Mouse (Mus musculus): ENCODE results near the gene Zeb2.

Gene Zeb2

GRCm38 (mm10) chr2:45059010-45059409, 58.2 kb downstream of the Zeb2 start:
- DNase-seq = no peak

GRCm38 (mm10) chr2:45058183-45058582, 59.0 kb downstream of the Zeb2 start:
- no peak for DNase-seq

DNA sequence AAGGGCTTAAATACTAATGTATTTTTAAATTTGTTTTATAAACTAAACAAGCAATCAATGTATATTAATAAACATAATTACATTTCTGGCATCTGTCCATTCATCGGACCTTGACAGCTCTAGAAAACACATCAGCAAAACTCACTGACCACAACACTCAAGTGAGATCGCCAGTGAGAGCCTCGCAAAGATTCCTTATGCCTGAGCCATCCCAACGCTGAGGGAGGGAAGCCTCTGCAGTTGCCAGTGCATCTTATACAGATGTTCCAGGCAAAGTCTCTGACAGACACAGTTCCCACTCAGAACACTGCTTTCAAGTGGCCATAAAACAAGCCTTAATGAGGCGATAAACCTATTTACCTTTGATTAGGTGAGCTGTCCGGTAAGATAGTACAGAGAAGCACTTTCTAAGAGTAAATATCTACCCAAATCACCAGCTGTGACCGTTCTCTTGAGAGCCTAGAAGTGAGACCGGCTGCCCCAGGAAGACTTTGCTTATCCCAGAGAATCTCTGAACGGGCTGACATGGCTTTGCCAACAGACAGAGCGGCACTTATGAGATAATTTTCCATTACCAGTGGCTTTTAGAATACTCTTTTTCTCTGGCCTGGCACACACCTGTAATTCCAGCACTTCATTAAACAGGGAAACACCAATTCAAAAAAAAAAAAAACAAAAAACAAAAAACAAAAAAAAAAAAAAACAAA, 60.2 kb downstream of the Zeb2 start:
- DNase-seq = no peak

DNA sequence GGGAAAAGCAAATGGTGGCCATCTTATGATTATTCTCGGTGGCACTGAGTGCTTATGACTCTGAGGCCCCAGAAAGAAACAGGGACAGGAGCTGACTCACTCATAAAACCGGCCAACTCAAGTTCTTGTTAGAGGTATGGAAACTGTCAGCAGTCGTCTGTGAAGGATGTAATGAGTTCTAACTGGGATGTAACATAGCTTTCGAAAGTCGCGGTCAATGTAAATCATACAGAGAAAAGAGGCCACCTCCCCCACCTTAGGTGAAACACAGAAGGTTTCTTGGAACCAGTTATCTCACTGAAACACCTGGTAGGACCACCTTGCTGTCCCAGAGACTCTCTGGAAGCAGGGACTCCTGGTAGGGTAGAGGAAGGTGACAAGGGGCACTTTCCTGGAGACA, 61.3 kb downstream of the Zeb2 start:
- DNase-seq = no peak

- no peak for DNase-seq
Measured at GRCm38 (mm10) chr2:45055034-45055615, 62.1 kb downstream of the Zeb2 start.

DNA sequence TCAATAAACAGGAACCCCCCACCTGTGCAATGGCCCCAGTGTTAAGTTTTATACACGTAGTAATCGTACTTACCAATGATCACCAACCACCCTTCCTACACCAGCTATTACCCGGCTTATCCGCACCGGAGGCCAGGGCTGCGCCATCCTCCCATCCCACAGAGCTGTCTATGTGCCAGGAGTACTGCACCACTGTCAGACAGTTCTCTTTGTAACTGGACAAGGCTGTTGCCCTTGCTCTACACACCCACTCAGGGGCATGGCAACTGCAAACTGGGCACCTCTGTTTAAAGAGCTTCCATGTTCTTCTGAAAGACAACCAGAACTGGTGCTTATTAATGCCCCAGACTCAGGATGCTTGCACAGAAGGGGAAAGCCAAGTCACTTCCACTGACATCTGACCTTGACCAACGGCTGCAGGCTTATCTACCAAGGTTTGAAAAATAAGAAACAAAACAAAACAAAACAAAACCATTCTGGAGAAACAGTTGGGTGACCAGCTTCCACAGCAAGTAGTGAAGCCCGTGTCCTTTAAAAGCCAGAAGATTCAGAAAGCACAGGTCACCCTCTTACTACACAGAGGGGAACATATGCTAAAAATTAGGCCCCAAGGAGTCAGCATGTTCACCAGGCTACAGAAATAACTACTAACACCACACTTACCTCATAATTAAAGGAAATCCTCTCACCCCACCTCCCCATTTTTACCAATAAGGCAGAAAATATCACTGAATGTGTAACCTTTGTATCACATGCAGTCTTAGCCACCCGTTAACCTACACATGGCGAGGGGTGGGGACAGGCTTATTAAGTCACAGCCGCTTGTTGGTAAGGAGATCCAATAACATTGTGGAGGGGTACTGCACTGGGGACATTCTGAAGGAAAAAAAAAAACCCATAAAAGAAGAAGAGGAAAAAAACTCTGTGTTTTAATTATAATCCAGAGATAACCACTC, 62.8 kb downstream of the Zeb2 start:
- no peak for DNase-seq

DNA sequence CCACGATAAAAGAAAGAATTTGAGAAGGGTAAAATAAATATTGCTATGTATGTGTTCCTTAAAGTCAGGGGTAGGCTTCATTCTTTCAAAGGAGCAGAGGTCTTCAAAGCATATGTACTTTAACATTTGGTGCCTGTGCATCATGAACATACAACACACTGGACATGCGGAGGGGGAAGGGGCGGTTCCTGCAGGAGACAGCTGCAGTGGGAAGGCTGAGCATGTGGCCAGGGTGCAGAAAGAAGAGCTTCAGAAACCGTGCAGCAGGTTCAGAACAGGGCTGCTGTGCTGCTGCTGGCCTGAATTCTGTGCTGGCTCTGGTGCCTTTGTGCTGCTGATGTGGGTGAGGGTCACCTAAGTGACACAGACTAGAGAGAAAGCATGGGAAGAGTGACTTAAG, 64.6 kb downstream of the Zeb2 start:
- no peak for DNase-seq

DNA sequence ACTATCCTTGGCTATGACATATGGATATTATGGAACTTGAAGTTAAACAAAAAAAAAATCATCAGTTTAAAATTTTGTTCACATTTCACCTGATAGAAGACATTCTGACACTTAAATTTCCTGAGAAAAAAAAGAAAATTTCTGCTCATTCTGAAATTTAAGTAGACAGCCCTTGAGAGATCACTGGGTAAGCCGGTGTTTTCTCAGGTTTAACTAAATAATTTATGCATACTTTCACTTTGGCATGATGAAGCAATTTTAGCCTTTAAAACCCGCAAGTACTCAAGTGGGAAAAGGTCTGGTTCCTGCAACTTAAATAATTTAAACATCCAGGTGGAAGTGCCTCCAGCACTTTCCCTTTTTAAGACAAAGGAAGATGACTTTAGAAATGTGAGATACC, 65.9 kb downstream of the Zeb2 start:
- no peak for DNase-seq

- no peak for DNase-seq
Measured at GRCm38 (mm10) chr2:45049923-45050322, 67.3 kb downstream of the Zeb2 start.

DNA sequence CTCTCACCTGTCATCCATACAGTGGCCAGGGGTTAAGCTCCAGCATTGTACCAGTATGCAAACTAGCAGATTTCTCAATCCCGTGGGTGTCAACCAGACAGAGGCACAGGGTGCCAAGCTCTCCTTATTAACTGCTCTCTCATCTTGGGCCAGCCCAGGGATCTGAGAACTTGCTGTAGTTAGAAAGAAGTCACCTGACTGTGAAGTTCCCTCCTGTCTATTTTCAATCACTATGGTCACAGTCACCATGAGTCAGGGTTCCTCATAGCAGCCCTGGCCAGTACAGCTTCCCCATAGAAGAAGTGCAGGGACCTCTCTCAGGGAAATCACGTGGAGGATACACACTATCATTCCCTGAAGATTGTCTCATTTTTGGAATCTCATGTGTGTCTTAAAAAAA, 67.9 kb downstream of the Zeb2 start:
- no peak for DNase-seq

- no peak for DNase-seq
Measured at GRCm38 (mm10) chr2:45040706-45041312, 76.4 kb downstream of the Zeb2 start.

- DNase-seq = no peak
Measured at GRCm38 (mm10) chr2:45039503-45039902, 77.7 kb downstream of the Zeb2 start.

- no peak for DNase-seq
Measured at GRCm38 (mm10) chr2:45028091-45028638, 89.0 kb downstream of the Zeb2 start.

GRCm38 (mm10) chr2:45017186-45017800, 99.9 kb downstream of the Zeb2 start:
- no peak for DNase-seq

DNA sequence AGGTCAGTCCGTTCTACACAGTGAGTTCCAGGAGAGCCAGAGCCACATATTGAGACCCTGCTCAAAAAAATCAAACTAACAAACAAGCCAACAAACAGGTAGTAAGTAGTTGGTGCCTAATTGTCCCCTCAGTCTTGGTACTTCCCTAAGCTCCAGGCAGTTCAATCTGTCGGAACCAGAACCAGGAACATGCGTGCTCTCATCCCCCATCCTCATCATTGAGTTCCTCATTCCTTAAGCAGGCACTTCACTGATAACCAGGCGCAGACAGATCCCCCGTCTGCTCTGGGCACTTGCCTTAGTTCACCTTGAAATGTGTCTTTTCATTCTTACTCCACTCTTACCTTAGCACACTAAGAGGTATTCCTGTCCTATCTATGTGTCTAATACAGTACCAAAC, 103.9 kb downstream of the Zeb2 start:
- no peak for DNase-seq

- DNase-seq = no peak
Measured at GRCm38 (mm10) chr2:45012676-45013075, 104.5 kb downstream of the Zeb2 start.

- DNase-seq = no peak
Measured at GRCm38 (mm10) chr2:45010701-45011100, 106.5 kb downstream of the Zeb2 start.

DNA sequence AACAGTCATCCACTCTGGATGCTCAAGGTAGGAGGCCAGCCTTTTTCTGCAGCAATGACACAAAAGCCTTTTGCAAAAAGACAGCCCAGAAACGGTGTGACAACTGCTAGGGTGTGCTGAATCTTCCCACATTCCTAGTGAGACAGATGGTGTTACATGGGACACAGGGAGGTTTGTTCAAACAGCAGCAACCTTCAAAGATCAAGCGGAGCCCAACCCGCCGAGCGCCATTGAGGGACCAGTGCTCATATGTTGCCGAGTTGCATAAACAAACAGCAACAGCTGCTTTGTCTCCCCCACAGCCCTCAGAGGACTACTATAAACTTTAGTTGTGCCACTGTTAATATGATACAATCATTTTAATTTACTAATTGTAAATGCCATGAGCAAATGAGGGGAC, 117.3 kb downstream of the Zeb2 start:
- peak in 1 of 2 experiments; percentile 21 for DNase-seq

- DNase-seq = no peak
Measured at GRCm38 (mm10) chr2:44998710-44999109, 118.5 kb downstream of the Zeb2 start.

DNA sequence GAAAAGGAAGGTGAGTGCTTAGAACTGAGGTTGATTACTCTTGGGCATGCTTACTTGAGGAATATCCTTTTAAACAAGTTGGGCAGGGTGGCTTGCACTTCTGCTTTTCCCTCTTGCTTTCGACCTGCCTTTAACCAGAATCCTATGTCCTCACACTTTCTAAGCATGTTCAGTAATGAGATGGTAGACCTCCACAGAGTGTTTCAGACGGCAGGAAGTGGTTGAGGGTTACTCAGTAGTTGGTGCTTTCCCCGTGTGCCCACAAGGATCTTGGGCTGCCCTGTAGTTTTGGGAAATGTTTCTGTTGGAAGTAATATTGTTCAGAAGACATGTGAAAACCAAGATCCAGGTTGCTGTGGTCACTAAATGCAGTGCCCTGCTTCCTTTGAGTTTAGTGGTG, 135.5 kb downstream of the Zeb2 start:
- DNase-seq = no peak

DNA sequence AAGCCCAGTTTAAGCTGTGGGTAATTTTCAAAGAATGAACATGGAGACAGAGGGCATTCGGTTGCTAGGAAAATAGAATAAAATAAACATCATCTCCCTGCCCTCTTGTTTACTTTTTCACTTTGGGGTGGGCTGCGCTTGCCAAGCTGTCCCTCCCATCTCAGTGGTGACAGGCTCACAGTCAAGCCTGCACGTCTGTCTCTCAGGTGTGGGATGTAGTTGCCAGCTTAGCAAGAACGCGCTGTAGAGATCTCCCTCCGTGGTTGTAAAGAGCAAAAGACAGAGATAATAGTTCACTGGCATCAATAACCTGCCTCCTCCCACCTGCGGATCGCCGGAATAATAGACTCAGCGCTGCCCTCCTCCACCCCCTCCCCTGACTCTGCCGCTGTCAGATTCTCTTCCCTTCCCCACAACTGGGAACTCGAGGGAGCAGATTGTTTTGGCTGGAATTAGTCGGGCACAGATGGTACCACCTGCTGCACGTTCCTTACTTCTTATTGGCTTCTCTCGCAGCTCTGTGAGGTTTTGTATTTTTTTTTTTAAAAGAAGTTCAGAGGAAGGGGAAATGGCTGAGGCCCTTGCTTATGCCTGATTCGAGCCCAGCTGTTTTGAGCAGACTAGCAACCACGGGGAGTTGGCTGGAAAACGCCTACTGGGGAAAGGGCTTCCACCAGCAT, 138.0 kb downstream of the Zeb2 start:
- peak; percentile 68 to 77 for DNase-seq

DNA sequence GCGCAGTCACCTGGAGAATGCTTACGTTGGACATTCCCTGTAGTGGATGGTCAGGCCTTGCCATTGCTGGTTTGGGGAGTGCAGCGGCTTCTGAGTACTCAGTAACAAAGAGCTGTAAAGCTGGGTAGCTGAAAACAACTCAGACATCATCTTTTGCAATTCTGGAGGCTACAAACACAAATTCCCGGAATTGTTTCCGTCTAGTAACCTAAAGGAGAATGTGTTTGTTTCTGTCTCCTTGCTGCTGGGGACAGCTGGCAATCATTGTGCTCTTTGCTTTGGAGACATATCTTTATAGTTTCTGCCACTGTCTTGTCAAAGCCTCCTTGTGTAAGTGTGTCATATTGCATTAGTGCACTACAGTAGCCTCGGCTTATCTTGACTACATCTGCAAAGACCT, 139.2 kb downstream of the Zeb2 start:
- no peak for DNase-seq

Measured in cerebellum, postnatal 10 days (tissue).